Mouse (Mus musculus): Measurements from ENCODE around the gene Tmem63b. TPM values are rescaled to one million over a fixed set of nuclear protein-coding genes. Genes with fewer than 3 reads are reported as not detected.

The Tmem63b gene
- total RNA-seq, 2 experiments from 2014 or later, result 3.3 to 3.6 TPM

DNA sequence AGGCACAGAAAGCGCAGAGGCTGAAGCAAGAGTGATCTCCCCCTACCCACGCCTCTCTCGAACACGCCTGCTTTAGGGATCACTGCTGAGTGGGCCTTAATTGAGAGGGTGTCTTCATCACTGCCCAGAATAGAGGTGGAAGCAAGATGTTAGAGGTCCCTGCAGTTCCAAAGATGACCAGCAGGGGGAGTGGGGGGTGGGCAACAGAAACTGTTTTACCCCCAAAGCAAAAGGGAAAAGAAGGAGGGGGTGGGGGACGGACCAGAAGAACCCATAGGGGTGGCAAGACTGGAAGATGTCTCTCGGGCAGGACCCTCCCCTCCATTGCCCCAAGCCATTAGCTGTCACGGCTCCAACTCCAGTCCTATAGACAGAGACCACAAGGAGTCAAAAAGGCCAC is 8.6 kb downstream of the Tmem63b start:
- ATAC-seq (ENCODE audit: poor library complexity, severe bottlenecking), result peak; percentile 51

DNA sequence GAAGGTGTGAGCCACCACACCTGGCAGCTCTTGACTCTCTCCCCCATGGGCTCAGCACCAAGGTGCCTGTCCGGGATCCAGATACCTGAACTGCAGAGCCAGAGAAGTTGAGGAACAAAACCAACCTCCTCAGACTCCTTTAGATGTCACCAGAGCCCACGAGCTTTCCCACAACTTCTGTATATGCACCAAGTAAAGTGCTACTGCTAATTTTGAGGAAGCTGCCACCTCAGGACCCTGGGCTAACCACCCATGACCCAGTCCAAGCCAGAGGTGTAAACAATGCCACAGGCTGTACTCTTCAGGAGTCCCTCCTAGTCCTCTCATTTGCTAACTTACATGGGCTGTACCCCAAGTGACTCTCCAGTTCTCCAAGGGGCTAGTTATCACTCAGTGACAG is 14.1 kb downstream of the Tmem63b start:
- 0 out of 2 replicates have a peak, but pooled peaks have one; percentile 15 for ATAC-seq (ENCODE audit: poor library complexity, severe bottlenecking)

DNA sequence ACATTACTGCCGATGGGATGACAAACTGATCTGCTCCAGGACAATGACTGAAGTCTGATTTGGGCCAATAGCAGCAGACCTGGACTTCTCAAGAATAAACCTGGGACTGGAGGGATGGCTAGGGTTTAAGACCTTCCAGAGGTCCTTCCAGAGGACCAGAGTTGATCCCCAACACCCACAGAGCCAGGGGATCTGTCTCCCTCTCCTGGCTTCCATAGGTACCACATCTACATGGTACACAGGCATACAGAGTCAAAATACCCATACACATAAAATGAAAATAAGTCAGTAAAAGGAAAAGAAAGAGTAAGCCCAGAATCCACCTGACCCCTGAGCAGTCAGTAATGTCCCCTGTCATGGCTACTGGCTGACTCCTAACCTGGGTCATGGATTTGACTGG is 14.9 kb downstream of the Tmem63b start:
- ATAC-seq (ENCODE audit: poor library complexity, severe bottlenecking), result no peak

DNA sequence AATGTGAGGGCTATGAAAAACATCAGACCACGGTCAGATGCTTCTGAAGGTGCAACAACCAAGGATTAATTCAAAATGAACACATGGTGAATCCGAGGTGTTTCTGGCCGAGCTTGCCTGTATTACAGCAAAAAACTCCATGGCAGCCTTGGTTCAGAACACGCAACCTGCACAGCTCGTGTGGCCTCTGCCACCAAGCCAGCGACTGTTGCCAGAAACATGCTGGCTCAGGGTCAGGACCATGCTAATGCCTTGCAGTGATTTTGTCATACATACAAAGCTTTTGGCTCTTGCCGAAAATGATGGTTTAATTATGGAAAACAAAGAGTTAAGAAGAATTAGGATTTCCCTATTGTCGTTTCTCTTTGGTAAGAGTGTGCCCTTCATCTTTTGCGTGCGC is 18.7 kb downstream of the Tmem63b start:
- no peak for ATAC-seq (ENCODE audit: poor library complexity, severe bottlenecking)

DNA sequence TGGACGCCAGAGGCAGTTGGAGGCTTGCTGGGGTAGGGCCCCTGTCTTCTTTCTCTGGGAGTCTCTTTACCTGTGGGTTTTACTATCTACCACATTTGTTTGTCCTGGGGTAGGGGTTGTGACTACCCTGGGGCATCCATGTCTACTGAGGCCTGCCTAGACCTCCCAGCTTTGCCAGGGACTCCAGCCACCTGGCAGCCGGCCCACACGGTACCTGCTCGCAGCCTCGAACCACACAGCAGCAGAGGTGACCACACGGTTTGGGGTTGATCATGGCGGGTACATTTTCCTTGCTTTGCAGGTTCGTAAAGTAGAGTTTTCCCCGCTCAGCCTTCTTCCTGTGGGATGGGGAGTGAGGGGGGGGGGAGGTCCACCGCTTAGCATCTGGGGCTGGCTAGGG is 19.2 kb downstream of the Tmem63b start:
- ATAC-seq (ENCODE audit: poor library complexity, severe bottlenecking), result no peak

DNA sequence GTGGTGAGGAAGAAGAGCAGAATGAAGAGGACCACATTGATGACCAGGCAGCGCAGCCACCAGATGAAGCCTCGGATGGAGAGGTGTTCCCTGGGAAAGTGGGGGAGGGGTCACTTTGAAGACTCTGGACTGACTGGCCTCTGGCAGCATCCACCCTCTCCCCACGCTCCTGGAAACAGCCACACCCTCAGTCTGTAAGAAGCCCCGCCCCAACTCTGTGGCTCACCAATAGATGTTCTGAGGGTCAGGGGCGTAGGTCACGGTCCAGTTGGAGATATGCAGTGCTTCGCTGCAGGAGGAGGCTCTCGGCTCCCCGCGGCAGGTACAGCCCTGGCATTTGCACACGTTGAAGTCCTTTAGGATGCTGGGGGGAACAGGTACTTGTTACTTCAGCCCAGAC is 20.6 kb downstream of the Tmem63b start:
- no peak for ATAC-seq (ENCODE audit: poor library complexity, severe bottlenecking)

DNA sequence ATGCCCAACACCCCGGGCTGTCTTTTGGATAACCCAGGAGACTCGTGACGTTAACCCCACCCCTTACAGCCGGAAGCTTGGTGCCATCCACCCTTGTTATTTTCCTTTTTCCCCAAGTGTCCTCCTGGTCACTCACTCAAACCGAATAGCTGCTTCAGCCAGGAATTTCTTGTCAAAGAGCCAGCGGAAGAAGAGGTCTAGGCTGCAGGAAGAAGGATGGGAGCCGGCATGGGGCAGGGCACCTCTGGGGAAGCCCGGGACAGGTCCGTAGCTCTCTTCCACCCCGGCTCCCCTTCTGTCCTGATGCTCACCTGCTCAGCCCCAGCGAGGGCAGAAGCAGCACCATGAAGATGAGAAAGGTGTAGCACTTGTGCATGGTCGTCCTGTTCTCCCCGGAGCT is 22.1 kb downstream of the Tmem63b start:
- ATAC-seq (ENCODE audit: poor library complexity, severe bottlenecking), result no peak

DNA sequence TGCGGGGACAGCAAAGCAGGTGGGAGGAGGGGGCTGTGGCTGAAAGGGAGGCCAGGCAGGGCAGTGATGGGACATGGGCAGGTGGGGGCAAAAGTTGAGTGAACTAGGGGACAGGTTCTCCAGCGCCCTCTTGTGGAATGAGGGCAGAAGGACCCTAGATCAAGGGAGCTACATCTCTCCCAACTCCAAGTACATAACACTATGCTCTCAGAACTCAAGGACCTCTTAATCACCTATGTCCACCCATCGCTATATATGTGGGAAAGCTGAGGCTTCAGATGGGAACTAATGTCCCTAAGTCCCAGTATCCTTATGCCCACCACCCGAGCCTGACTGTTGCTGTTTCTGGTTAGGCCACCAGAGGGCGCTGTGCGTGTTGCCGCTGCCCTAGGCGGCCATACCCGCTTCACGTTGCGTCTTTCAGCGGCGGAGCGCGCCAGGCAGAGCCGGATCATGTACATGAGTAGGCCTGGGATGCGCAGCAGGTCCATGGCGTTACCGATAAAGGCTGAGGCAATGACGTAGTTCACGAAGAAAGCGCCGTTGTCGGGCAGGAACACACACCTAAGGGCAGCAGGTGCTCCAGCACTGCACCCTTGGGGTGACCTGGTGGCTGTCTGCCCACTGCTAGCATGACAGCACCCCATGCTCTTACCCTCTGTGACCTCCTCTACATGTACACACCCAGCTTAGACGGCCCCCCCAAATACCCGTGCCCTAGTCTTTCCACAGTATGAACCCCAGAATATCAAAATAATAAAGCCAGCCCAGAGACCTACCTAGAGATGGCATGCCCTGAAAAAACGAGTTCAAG is 23.4 kb downstream of the Tmem63b start:
- peak; percentile 86 for ATAC-seq (ENCODE audit: poor library complexity, severe bottlenecking)

DNA sequence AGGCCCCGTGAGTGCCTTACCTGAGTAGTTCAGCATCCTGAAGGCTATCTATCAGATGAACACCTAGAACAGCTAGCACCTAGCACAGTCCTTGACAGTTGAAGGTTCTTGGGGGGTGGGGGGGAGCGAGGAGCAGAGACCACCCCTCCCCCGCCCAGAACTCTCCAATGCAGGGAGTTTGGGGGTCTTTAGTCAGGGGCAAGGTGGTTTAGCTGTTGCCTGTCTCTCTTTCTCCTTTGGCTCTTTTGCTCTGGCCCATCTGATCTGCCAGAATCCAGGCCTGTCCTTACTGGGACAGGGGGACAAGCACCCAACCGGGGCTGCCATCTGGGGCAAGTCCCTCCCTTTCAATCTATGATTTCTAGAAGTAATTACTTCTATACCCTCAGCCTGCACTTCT is 27.5 kb downstream of the Tmem63b start, which contains the start of gene Capn11:
Gene Capn11 (minus strand): TSS at position 101 of the 400 bp plus-strand sequence.
- ATAC-seq (ENCODE audit: poor library complexity, severe bottlenecking), result no peak

DNA sequence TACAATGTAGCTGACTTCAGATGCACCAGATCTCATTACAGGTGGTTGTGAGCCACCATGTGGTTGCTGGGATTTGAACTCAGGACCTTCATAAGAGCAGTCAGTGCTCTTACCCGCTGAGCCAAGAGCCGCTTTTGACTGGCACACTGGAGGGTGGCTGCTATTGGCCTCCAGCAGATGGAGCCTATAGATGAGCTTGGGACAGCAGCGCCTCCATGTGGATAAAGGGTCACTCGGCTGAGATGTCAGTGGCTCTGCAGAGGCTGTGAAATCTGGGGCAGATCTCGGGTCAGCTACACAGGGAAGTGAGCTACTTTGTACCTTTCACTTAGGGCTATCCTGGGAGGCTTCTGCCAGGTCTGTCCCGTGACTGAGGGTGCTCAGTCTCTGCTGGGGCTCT is 30.9 kb downstream of the Tmem63b start:
- ATAC-seq (ENCODE audit: poor library complexity, severe bottlenecking), result no peak

DNA sequence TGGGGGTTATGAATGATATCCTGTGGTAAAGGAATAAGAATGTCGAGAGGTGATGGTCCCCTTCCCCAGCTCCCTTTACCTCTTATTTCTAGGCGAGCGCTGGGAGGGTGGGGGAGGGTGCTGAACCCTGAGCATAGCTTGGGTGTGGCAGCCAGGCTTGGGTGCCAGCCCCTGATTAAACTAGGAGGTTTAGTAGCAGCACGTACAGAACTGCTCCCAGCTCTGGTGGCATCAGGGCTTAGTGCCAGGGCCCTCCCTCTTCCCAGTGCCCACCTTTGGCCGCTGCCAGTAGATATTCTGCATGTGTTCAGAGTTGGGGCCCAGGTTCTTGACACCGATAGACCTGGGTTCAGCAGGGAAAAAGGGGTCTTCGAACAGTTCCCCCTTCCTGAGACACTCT is 33.5 kb downstream of the Tmem63b start:
- ATAC-seq (ENCODE audit: poor library complexity, severe bottlenecking), result no peak

DNA sequence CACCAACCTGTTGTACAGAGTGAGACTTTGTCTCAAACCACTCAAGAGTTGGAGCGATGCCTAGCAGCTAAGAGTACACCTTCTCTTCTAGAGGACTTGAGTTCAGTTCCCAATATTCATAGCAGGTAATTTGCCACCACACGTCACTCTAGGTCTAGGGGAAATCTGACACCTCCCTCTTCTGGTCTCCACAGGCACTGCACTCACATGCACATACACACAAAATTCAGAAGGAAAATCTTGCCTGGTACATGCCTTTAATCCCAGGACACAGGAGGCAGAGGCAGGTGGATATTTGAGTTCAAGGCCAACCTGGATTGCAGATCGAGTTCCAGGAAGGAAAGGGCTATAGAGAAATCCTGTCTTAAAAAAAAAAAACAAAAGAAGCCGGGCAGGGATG is 42.5 kb downstream of the Tmem63b start:
- ATAC-seq (ENCODE audit: poor library complexity, severe bottlenecking), result no peak

DNA sequence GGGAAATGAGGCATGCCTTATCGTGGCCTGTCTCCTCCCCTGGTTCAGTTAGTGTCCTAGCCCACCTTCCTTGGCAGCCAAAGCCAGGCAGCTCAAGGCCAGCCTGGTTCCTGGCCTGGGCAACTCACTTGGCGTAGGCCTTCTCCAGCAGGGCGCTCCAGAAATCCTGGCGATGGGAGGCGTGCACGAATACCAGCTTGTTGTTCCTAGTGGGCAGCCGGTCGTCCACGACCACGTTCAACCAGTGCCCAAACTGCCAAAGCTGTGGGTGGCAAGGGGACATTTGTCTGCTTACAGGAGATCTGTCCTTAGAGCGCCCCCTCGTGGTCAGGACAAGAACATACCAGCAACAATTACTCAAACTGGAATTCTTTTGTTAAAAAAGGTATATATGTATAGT is 44.0 kb downstream of the Tmem63b start:
- peak; percentile 60 for ATAC-seq (ENCODE audit: poor library complexity, severe bottlenecking)

DNA sequence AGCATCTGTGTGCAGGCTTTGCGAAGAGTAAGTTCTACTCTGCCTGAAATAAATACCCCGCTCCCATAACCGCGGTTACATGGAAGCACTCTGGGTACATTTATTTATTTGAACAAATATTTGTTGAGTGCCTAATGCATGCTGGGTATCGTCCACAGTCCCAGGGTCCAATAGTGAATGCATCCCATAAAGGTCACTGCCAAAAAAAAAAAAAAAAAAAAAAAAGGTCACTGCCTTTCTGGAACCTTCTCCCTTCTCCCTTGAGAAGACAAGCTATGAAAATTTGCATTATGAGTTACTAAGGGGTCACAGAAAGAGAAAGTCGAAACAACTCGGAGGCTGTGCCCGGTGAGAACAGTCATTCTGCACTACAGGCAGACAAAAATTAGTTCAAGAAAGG is 44.7 kb downstream of the Tmem63b start:
- ATAC-seq (ENCODE audit: poor library complexity, severe bottlenecking), result no peak

DNA sequence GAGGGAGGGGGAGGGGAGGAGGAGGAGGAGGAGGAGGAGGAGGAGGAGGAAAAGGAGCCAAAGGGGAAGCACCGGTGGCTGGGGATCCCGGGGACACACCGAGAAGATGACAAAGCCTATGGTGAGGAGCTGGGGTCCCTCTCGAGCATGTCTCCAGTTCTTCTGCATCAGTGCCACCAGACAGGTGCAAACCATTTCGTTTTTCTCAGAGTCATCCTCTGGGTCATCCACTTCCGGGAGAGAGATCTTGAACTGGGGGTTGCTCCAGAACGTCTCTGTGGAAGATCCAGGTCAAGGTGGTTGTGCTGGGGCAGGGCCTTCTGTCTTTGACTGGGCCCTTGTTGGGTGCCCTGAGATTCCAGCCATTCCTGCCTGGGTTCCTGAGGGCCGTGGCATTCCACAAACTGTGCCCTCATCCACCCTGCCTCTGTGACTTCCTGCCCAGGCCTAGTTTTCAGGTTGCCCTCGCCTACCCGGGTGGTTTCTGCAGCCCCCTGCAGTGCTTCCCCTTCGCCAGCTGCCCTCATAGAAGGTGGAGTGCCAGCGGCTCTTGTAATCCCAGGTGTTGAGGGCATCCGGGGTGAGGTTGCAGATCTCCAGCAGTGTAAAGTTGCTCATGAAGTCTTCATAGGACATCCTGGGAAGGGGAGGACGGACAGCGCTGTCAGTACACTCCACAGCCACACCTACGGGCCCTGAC is 48.0 kb downstream of the Tmem63b start:
- ATAC-seq (ENCODE audit: poor library complexity, severe bottlenecking), result no peak

DNA sequence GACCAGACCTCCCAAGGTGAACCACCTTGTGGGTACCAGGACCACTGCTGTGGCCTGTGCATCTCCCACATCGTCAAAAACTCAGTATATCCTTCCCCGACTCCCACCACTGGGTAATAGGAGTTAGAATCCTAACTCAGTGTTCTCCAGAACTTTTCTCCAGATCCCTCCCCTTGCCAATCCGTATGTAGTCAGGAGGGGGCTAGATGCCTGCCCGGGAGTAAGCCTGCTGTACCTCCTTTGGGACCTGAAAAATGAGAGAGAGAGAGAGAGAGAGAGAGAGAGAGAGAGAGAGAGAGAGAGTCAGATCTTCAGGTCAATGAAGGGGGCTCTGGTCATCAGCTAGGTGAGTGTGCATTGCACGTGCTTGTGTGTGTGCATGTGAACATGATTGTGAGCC is 52.7 kb downstream of the Tmem63b start:
- ATAC-seq (ENCODE audit: poor library complexity, severe bottlenecking), result no peak

DNA sequence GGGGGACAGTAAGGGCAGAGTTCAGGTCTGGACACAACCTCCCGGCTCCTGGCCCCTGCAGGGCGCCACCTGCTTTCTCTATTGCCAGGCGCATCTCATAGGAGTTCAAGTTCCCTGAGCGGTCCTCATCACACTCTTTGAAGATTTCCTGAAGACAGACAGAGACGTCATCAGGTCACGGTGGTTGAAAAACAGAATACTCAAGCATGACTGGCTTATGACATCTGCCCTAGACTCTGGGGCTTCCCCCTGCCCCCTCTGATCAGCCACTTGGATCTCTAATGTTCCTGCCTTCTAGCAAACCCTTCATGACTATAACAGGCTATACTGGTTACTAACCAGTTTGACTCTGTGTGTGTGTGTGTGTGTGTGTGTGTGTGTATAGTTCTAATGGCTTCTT is 54.8 kb downstream of the Tmem63b start:
- ATAC-seq (ENCODE audit: poor library complexity, severe bottlenecking), result no peak

DNA sequence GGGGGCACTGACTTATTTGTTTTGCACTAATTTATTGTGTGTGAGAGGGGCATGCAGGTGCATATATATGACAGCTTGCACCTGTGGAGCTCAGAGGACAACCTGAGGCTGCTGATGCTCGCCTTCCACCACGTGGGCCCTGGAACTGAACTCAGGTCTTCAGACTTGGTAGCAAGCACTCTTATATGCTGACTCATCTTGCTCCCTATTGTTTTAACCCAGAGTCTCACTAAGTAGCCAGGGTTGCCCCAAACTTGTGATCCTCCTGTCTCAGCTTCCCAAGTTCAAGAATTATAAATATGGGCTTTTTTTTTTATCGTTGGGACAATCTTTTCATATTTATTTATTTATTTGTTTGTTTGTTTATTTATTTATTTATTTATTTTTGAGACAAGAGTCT is 55.7 kb downstream of the Tmem63b start:
- ATAC-seq (ENCODE audit: poor library complexity, severe bottlenecking), result no peak

DNA sequence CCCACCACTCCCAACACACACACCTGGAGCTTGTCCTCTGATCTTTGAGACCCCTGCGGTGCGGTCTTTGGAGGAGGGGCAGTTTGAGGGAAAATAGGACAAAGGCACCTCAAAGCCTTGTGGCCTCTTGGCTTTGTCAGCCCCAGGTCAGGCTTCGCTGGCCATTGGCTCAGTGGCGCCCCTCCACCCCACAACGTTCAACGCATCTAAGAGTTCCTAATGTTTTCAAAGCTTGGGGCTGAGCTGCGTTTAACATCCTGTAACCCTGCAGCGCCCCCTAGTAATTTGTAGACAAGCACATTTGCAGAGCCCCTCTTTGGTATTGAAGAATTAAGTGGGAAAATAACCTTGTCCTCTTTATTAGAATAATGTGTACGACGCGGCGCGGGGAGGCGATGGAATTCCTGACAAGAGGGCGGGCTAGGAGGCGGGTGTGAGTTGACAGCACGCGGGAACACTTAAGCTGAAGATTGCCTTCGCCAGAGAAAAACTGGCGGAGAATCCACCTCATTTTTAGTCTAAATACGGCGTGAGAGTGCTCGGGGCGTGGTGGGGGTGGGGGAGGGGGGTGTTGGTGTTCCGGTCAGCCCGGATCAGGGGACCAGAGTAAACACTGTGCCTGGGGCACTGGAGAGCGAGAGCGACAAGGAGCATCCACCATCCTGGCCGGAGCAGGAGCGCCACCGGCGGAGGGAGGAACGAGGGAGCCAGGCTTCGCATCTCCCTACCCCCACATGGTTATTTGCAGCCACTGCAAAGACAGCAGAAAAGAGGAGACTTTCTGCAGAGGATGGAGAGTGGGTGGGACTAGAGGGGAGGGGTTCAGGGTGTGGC is 56.6 kb downstream of the Tmem63b start:
- peak; percentile 66 for ATAC-seq (ENCODE audit: poor library complexity, severe bottlenecking)

DNA sequence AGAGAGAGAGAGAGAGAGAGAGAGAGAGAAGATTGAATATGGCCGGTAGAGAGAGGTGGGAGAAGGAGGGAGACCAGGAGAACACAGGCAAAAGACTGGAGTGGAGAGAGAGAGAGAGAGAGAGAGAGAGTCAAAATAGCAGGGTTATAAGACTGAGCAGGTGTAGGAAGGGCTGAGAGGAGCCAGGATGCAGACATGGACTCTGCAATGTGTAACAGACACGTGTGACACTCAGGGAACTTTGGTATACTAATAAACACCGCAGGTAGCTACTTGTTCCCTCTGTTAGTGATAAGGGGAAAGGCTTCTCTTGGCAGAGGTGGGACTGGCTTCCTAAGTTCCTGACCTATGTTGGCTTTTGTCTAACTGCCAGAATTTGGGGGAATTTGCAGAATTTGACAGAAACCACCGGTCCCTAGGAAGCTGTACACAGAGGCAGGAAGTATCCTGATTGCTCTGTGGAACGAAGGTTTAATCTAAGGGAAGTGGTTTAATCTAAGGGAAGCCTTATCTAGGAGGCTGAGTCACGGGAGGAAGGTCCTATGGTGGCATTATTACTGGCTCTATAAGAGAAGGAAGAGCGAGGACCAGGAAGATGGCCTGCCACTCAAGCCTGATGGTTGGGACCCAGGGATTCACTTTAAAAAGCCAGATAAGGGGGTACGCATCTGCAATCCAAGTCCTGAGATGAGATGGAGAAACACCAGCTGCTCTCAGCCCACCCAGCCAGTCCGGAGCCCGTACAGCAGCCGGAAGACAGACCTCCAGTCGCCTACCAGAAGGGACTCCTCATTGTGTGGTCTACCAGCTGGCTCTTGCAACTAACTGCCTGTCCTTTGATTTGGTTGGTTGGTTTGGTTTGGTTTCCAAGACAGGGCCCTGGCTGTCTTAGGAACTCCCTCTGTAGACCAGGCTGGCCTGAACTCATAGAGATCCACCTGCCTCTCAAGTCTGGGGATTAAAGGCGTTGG is 57.5 kb downstream of the Tmem63b start:
- ATAC-seq (ENCODE audit: poor library complexity, severe bottlenecking), result no peak

All from megakaryocyte, adult 5-6 weeks (primary cell).